Mouse (Mus musculus): ENCODE measurements at regions not wholly inside any gene's neighbourhood (a gene's known extent, or its start where the extent isn't known, plus 50 kb on each side); places are given as distances from the start of the nearest gene placed in this dataset.

GRCm38 (mm10) chrX:19152170-19152861 is 328.8 kb downstream of the Tex13c3 start:
- ATAC-seq (replicated peaks in 1 of 2; ENCODE audit: insufficient read depth in 1 of 2, low FRiP score in 2 of 2, low TSS enrichment in 1 of 2, low read depth in 1 of 2, poor library complexity in 2 of 2, severe bottlenecking in 2 of 2): peak in 1 of 2 experiments; percentile 44; a peak in 1 of 4 replicates

- ATAC-seq (replicated peaks in 1 of 2; ENCODE audit: insufficient read depth in 1 of 2, low FRiP score in 2 of 2, low TSS enrichment in 1 of 2, low read depth in 1 of 2, poor library complexity in 2 of 2, severe bottlenecking in 2 of 2): no peak
These were observed 330.5 kb downstream of the Tex13c3 start for GRCm38 (mm10) chrX:19150606-19151005.

GRCm38 (mm10) chrX:19148672-19149071 is 332.4 kb downstream of the Tex13c3 start:
- no peak for ATAC-seq (replicated peaks in 1 of 2; ENCODE audit: insufficient read depth in 1 of 2, low FRiP score in 2 of 2, low TSS enrichment in 1 of 2, low read depth in 1 of 2, poor library complexity in 2 of 2, severe bottlenecking in 2 of 2)

- no peak for ATAC-seq (replicated peaks in 1 of 2; ENCODE audit: insufficient read depth in 1 of 2, low FRiP score in 2 of 2, low TSS enrichment in 1 of 2, low read depth in 1 of 2, poor library complexity in 2 of 2, severe bottlenecking in 2 of 2)
These were observed 332.9 kb downstream of the Tex13c3 start for GRCm38 (mm10) chrX:19148251-19148650.

GRCm38 (mm10) chrX:19112753-19113152 is 368.4 kb downstream of the Tex13c3 start:
- ATAC-seq (replicated peaks in 1 of 2; ENCODE audit: insufficient read depth in 1 of 2, low FRiP score in 2 of 2, low TSS enrichment in 1 of 2, low read depth in 1 of 2, poor library complexity in 2 of 2, severe bottlenecking in 2 of 2): no peak; a peak in 1 of 4 replicates

- ATAC-seq (replicated peaks in 1 of 2; ENCODE audit: insufficient read depth in 1 of 2, low FRiP score in 2 of 2, low TSS enrichment in 1 of 2, low read depth in 1 of 2, poor library complexity in 2 of 2, severe bottlenecking in 2 of 2): no peak
These were observed 378.2 kb downstream of the Tex13c3 start for GRCm38 (mm10) chrX:19102911-19103310.

- no peak for ATAC-seq (replicated peaks in 1 of 2; ENCODE audit: insufficient read depth in 1 of 2, low FRiP score in 2 of 2, low TSS enrichment in 1 of 2, low read depth in 1 of 2, poor library complexity in 2 of 2, severe bottlenecking in 2 of 2)
These were observed 385.2 kb downstream of the Tex13c3 start for GRCm38 (mm10) chrX:19095960-19096359.

GRCm38 (mm10) chrX:19084435-19084834 is 396.7 kb downstream of the Tex13c3 start:
- no peak for ATAC-seq (replicated peaks in 1 of 2; ENCODE audit: insufficient read depth in 1 of 2, low FRiP score in 2 of 2, low TSS enrichment in 1 of 2, low read depth in 1 of 2, poor library complexity in 2 of 2, severe bottlenecking in 2 of 2)

GRCm38 (mm10) chrX:19080021-19080420 is 401.1 kb downstream of the Tex13c3 start:
- no peak for ATAC-seq (replicated peaks in 1 of 2; ENCODE audit: insufficient read depth in 1 of 2, low FRiP score in 2 of 2, low TSS enrichment in 1 of 2, low read depth in 1 of 2, poor library complexity in 2 of 2, severe bottlenecking in 2 of 2)
